Mouse (Mus musculus): ENCODE measurements around the gene Fhit. TPM values are rescaled to one million over a fixed set of nuclear protein-coding genes. Genes with fewer than 3 reads are reported as not detected.

The Fhit gene
- polyA plus RNA-seq, 1 experiment from 2014 or later = 5.0 TPM

GRCm38 (mm10) chr14:10430396-10431000 lies 731.3 kb downstream of the Fhit start:
- ATAC-seq (replicated peaks; ENCODE audit: insufficient number of reproducible peaks, low FRiP score, low TSS enrichment, low read depth) (no peak), DNase-seq (ENCODE audit: low spot score) (no peak)
- 86% methylated on average over 3 of the region's 3 CpGs for WGBS
- Histone ChIP-seq H3K36me3 (replicated peaks; ENCODE audit: control insufficient read depth, insufficient read depth, low read depth, low read length) (no peaks in the 10 kb centered on the region), H3K9ac (replicated peaks; ENCODE audit: low read length) (no peak overlapping the region), H3K27me3 (ENCODE audit: control insufficient read depth, insufficient read depth, low read length) (no peaks in the 10 kb centered on the region), H3K4me2 (ENCODE audit: low read depth, low read length) (no peak overlapping the region), H3K9me3 (replicated peaks; ENCODE audit: control insufficient read depth, low read length) (no peaks in the 10 kb centered on the region), H3K4me3 (ENCODE audit: low read depth, low read length) (no peak overlapping the region), H3K27ac (replicated peaks; ENCODE audit: low read depth, low read length) (no peak overlapping the region), H3K4me1 (ENCODE audit: control insufficient read depth, insufficient read depth, low read length) (no peaks in the 10 kb centered on the region)

- WGBS = 57% methylated on average over 3 of the region's 3 CpGs
- no peak overlapping the region for H3K4me2 ChIP-seq (ENCODE audit: low read depth, low read length)
- no peaks in the 10 kb centered on the region for H3K9me3 ChIP-seq (replicated peaks; ENCODE audit: control insufficient read depth, low read length)
- no peak for DNase-seq (ENCODE audit: low spot score)
- H3K4me1 ChIP-seq (ENCODE audit: control insufficient read depth, insufficient read depth, low read length) = no peaks in the 10 kb centered on the region
- H3K36me3 ChIP-seq (replicated peaks; ENCODE audit: control insufficient read depth, insufficient read depth, low read depth, low read length) = no peaks in the 10 kb centered on the region
- no peak for ATAC-seq (replicated peaks; ENCODE audit: insufficient number of reproducible peaks, low FRiP score, low TSS enrichment, low read depth)
- H3K9ac ChIP-seq (replicated peaks; ENCODE audit: low read length) = no peak overlapping the region
- no peak overlapping the region for H3K27ac ChIP-seq (replicated peaks; ENCODE audit: low read depth, low read length)
- no peak overlapping the region for H3K4me3 ChIP-seq (ENCODE audit: low read depth, low read length)
- no peaks in the 10 kb centered on the region for H3K27me3 ChIP-seq (ENCODE audit: control insufficient read depth, insufficient read depth, low read length)
Observed at GRCm38 (mm10) chr14:10423499-10423898, 738.3 kb downstream of the Fhit start.

- DNase-seq (ENCODE audit: low spot score) = no peak
- no peaks in the 10 kb centered on the region for H3K27me3 ChIP-seq (ENCODE audit: control insufficient read depth, insufficient read depth, low read length)
- no peak overlapping the region for H3K4me3 ChIP-seq (ENCODE audit: low read depth, low read length)
- no peak overlapping the region for H3K4me2 ChIP-seq (ENCODE audit: low read depth, low read length)
- H3K9me3 ChIP-seq (replicated peaks; ENCODE audit: control insufficient read depth, low read length) = no peaks in the 10 kb centered on the region
- H3K36me3 ChIP-seq (replicated peaks; ENCODE audit: control insufficient read depth, insufficient read depth, low read depth, low read length) = no peaks in the 10 kb centered on the region
- no peak overlapping the region for H3K27ac ChIP-seq (replicated peaks; ENCODE audit: low read depth, low read length)
- WGBS = 59% methylated on average over 1 of the region's 1 CpGs
- no peak for ATAC-seq (replicated peaks; ENCODE audit: insufficient number of reproducible peaks, low FRiP score, low TSS enrichment, low read depth)
- no peaks in the 10 kb centered on the region for H3K4me1 ChIP-seq (ENCODE audit: control insufficient read depth, insufficient read depth, low read length)
- H3K9ac ChIP-seq (replicated peaks; ENCODE audit: low read length) = no peak overlapping the region
Observed at GRCm38 (mm10) chr14:10422261-10422660, 739.6 kb downstream of the Fhit start.

GRCm38 (mm10) chr14:10415068-10415467 lies 746.8 kb downstream of the Fhit start:
- no peaks in the 10 kb centered on the region for H3K4me1 ChIP-seq (ENCODE audit: control insufficient read depth, insufficient read depth, low read length)
- H3K4me3 ChIP-seq (ENCODE audit: low read depth, low read length) = no peak overlapping the region
- H3K27ac ChIP-seq (replicated peaks; ENCODE audit: low read depth, low read length) = no peak overlapping the region
- DNase-seq (ENCODE audit: low spot score) = no peak
- ATAC-seq (replicated peaks; ENCODE audit: insufficient number of reproducible peaks, low FRiP score, low TSS enrichment, low read depth) = no peak
- no peak overlapping the region for H3K4me2 ChIP-seq (ENCODE audit: low read depth, low read length)
- no peaks in the 10 kb centered on the region for H3K27me3 ChIP-seq (ENCODE audit: control insufficient read depth, insufficient read depth, low read length)
- no peak overlapping the region for H3K9ac ChIP-seq (replicated peaks; ENCODE audit: low read length)
- WGBS = 83% methylated on average over 5 of the region's 5 CpGs
- no peaks in the 10 kb centered on the region for H3K36me3 ChIP-seq (replicated peaks; ENCODE audit: control insufficient read depth, insufficient read depth, low read depth, low read length)
- no peaks in the 10 kb centered on the region for H3K9me3 ChIP-seq (replicated peaks; ENCODE audit: control insufficient read depth, low read length)

- H3K9ac ChIP-seq (replicated peaks; ENCODE audit: low read length) = no peak overlapping the region
- no peaks in the 10 kb centered on the region for H3K4me1 ChIP-seq (ENCODE audit: control insufficient read depth, insufficient read depth, low read length)
- H3K36me3 ChIP-seq (replicated peaks; ENCODE audit: control insufficient read depth, insufficient read depth, low read depth, low read length) = no peaks in the 10 kb centered on the region
- WGBS = 89% methylated on average over 3 of the region's 3 CpGs
- H3K9me3 ChIP-seq (replicated peaks; ENCODE audit: control insufficient read depth, low read length) = no peaks in the 10 kb centered on the region
- no peak overlapping the region for H3K4me3 ChIP-seq (ENCODE audit: low read depth, low read length)
- no peaks in the 10 kb centered on the region for H3K27me3 ChIP-seq (ENCODE audit: control insufficient read depth, insufficient read depth, low read length)
- H3K27ac ChIP-seq (replicated peaks; ENCODE audit: low read depth, low read length) = no peak overlapping the region
- no peak for ATAC-seq (replicated peaks; ENCODE audit: insufficient number of reproducible peaks, low FRiP score, low TSS enrichment, low read depth)
- no peak for DNase-seq (ENCODE audit: low spot score)
- no peak overlapping the region for H3K4me2 ChIP-seq (ENCODE audit: low read depth, low read length)
Observed at GRCm38 (mm10) chr14:10409306-10409962, 752.4 kb downstream of the Fhit start.

- Histone ChIP-seq H3K36me3 (replicated peaks; ENCODE audit: control insufficient read depth, insufficient read depth, low read depth, low read length) (no peaks in the 10 kb centered on the region), H3K4me2 (ENCODE audit: low read depth, low read length) (no peak overlapping the region), H3K4me3 (ENCODE audit: low read depth, low read length) (no peak overlapping the region), H3K9ac (replicated peaks; ENCODE audit: low read length) (no peak overlapping the region), H3K4me1 (ENCODE audit: control insufficient read depth, insufficient read depth, low read length) (no peaks in the 10 kb centered on the region), H3K9me3 (replicated peaks; ENCODE audit: control insufficient read depth, low read length) (no peaks in the 10 kb centered on the region), H3K27me3 (ENCODE audit: control insufficient read depth, insufficient read depth, low read length) (no peaks in the 10 kb centered on the region), H3K27ac (replicated peaks; ENCODE audit: low read depth, low read length) (no peak overlapping the region)
- ATAC-seq (replicated peaks; ENCODE audit: insufficient number of reproducible peaks, low FRiP score, low TSS enrichment, low read depth) (no peak), DNase-seq (ENCODE audit: low spot score) (no peak)
- WGBS = 75% methylated on average over 1 of the region's 1 CpGs
Observed at GRCm38 (mm10) chr14:10405346-10405745, 756.5 kb downstream of the Fhit start.

GRCm38 (mm10) chr14:10367783-10368680 lies 793.8 kb downstream of the Fhit start:
- Histone ChIP-seq H3K4me1 (ENCODE audit: control insufficient read depth, insufficient read depth, low read length) (no peaks in the 10 kb centered on the region), H3K4me2 (ENCODE audit: low read depth, low read length) (no peak overlapping the region), H3K27ac (replicated peaks; ENCODE audit: low read depth, low read length) (no peak overlapping the region), H3K4me3 (ENCODE audit: low read depth, low read length) (no peak overlapping the region), H3K27me3 (ENCODE audit: control insufficient read depth, insufficient read depth, low read length) (no peaks in the 10 kb centered on the region), H3K36me3 (replicated peaks; ENCODE audit: control insufficient read depth, insufficient read depth, low read depth, low read length) (no peaks in the 10 kb centered on the region), H3K9ac (replicated peaks; ENCODE audit: low read length) (no peak overlapping the region), H3K9me3 (replicated peaks; ENCODE audit: control insufficient read depth, low read length) (no peaks in the 10 kb centered on the region)
- ATAC-seq (replicated peaks; ENCODE audit: insufficient number of reproducible peaks, low FRiP score, low TSS enrichment, low read depth) = no peak
- DNase-seq (ENCODE audit: low spot score) = no peak
- 81% methylated on average over 5 of the region's 5 CpGs for WGBS

GRCm38 (mm10) chr14:10366808-10367207 lies 795.0 kb downstream of the Fhit start:
- DNase-seq (ENCODE audit: low spot score) = no peak
- no peak for ATAC-seq (replicated peaks; ENCODE audit: insufficient number of reproducible peaks, low FRiP score, low TSS enrichment, low read depth)
- Histone ChIP-seq H3K27ac (replicated peaks; ENCODE audit: low read depth, low read length) (no peak overlapping the region), H3K9me3 (replicated peaks; ENCODE audit: control insufficient read depth, low read length) (no peaks in the 10 kb centered on the region), H3K4me1 (ENCODE audit: control insufficient read depth, insufficient read depth, low read length) (no peaks in the 10 kb centered on the region), H3K27me3 (ENCODE audit: control insufficient read depth, insufficient read depth, low read length) (no peaks in the 10 kb centered on the region), H3K4me2 (ENCODE audit: low read depth, low read length) (no peak overlapping the region), H3K36me3 (replicated peaks; ENCODE audit: control insufficient read depth, insufficient read depth, low read depth, low read length) (no peaks in the 10 kb centered on the region), H3K9ac (replicated peaks; ENCODE audit: low read length) (no peak overlapping the region), H3K4me3 (ENCODE audit: low read depth, low read length) (no peak overlapping the region)
- WGBS = 89% methylated on average over 4 of the region's 4 CpGs
